Mouse (Mus musculus) embryonic facial prominence, embryonic 11.5 days (tissue): ENCODE measurements around the gene Ppm1a. TPM values are rescaled to one million over a fixed set of nuclear protein-coding genes. Genes with fewer than 3 reads are reported as not detected.

Experiments used
- ATAC-seq: fragments of 200-750 bp; cut with Nextera tagmentation; replicated peaks from 2 replicates; pipeline ENCODE4 v1.8.0; 2017; ENCODE audit warnings: low read depth; ENCODE audit not compliant: insufficient number of reproducible peaks, low FRiP score, low TSS enrichment
- DNase-seq: peaks from one replicate; pipeline ENCODE4 v3.0.0-alpha.2; 2015; ENCODE audit warnings: low spot score
- H3K27ac ChIP-seq: fragments of 300-500 bp; sonication (generic); replicated peaks from 2 replicates; pipeline ENCODE4 v1.5.1; 2014; ENCODE audit warnings: mild to moderate bottlenecking, low read depth, low read length, control low read depth
- H3K27me3 ChIP-seq: fragments of 300-500 bp; sonication (generic); 2 replicates; pipeline ENCODE4 v1.6.1; 2014; ENCODE audit warnings: mild to moderate bottlenecking, low read length, moderate library complexity, mixed read lengths; ENCODE audit not compliant: control insufficient read depth, insufficient read depth
- H3K36me3 ChIP-seq: fragments of 300-500 bp; sonication (generic); replicated peaks from 2 replicates; pipeline ENCODE4 v1.6.1; 2014; ENCODE audit warnings: low read depth, mild to moderate bottlenecking, low read length, moderate library complexity, mixed read lengths; ENCODE audit not compliant: control insufficient read depth, insufficient read depth
- H3K4me1 ChIP-seq: fragments of 300-500 bp; sonication (generic); 2 replicates; pipeline ENCODE4 v1.6.1; 2014; ENCODE audit warnings: low read length, mixed read lengths; ENCODE audit not compliant: control insufficient read depth, insufficient read depth
- H3K4me2 ChIP-seq: fragments of 300-500 bp; sonication (generic); 2 replicates; pipeline ENCODE4 v1.6.1; 2014; ENCODE audit warnings: low read depth, mild to moderate bottlenecking, control low read depth, low read length, moderate library complexity
- H3K4me3 ChIP-seq: fragments of 300-500 bp; sonication (generic); 2 replicates; pipeline ENCODE4 v1.5.1; 2014; ENCODE audit warnings: low read depth, low read length, control low read depth
- H3K9ac ChIP-seq: fragments of 300-500 bp; sonication (generic); replicated peaks from 2 replicates; pipeline ENCODE4 v1.6.1; 2014; ENCODE audit warnings: mild to moderate bottlenecking, control low read depth, low read length
- H3K9me3 ChIP-seq: fragments of 300-500 bp; sonication (generic); replicated peaks from 2 replicates; pipeline ENCODE4 v1.6.1; 2016; ENCODE audit warnings: mild to moderate bottlenecking, low read length, inconsistent platforms, mixed read lengths; ENCODE audit not compliant: control insufficient read depth
- WGBS: fragments of 180-500 bp; shearing (Covaris S2); extraction: QIAGEN DNeasy Blood & Tissue Kit; methylation state at CpG from one replicate; pipeline ENCODE4 v1.1.7; 2014; 5-methylcytosine and 5-hydroxymethylcytosine counted together
- polyA plus RNA-seq: library from polyadenylated mRNA; unstranded; fragments of >200 nt; fragmentation: Nextera tagmentation; extraction: Ambion mirVana; gene quantifications from 2 replicates; pipeline ENCODE4 v1.2.1, GENCODE M21; 2014

The Ppm1a gene
- polyA plus RNA-seq, 1 experiment from 2014 or later: 74.6 TPM

- ATAC-seq (no peak), DNase-seq (no peak)
- Histone ChIP-seq H3K4me2 (peak overlapping the region; percentile 48), H3K9me3 (no peaks in the 10 kb centered on the region), H3K4me3 (peak overlapping the region; percentile 96), H3K9ac (peak overlapping the region; percentile 41; the same call in 1 of the 2 replicates), H3K27me3 (no peaks in the 10 kb centered on the region), H3K4me1 (no peaks in the 10 kb centered on the region), H3K27ac (no peak overlapping the region), H3K36me3 (no peaks in the 10 kb centered on the region)
- WGBS: 48% methylated on average over 1 of the region's 1 CpGs
Measured at GRCm38 (mm10) chr12:72762502-72762901, 5.2 kb downstream of the Ppm1a start.

DNA sequence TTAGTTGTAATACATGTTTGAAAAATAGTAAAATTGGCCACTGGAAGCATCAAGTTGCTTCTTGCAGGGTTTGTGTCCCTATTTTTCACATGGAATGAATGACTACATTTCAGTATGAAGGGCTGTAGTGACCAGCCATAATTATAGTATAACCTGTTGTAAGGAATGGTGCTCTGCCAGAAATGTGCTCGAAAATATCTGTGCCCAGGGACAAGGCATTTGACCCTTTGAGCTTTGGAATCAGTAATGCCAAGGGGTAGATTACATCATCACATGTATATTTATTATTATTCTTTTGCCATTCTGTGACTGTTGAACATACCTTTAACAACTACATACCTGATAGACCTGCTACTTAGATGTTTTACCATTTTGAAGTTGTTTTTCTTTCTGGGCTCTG, 5.9 kb downstream of the Ppm1a start:
- H3K4me2 ChIP-seq: no peak overlapping the region

GRCm38 (mm10) chr12:72767809-72768208, 10.6 kb downstream of the Ppm1a start:
- Histone ChIP-seq H3K4me1 (no peaks in the 10 kb centered on the region), H3K27ac (no peak overlapping the region), H3K9me3 (no peaks in the 10 kb centered on the region), H3K4me3 (no peak overlapping the region), H3K27me3 (no peaks in the 10 kb centered on the region), H3K36me3 (no peaks in the 10 kb centered on the region), H3K4me2 (no peak overlapping the region), H3K9ac (no peak overlapping the region)
- ATAC-seq: no peak
- WGBS: 89% methylated on average over 6 of the region's 6 CpGs
- DNase-seq: no peak

More for the DNA sequence above, 5.9 kb downstream of the Ppm1a start:
- H3K4me1 ChIP-seq: no peaks in the 10 kb centered on the region
- DNase-seq: no peak
- H3K9ac ChIP-seq: no peak overlapping the region
- H3K9me3 ChIP-seq: no peaks in the 10 kb centered on the region
- WGBS: 41% methylated on average over 1 of the region's 1 CpGs
- H3K36me3 ChIP-seq: no peaks in the 10 kb centered on the region
- no peak for ATAC-seq
- H3K27ac ChIP-seq: no peak overlapping the region
- no peak overlapping the region for H3K4me3 ChIP-seq
- H3K27me3 ChIP-seq: no peaks in the 10 kb centered on the region

GRCm38 (mm10) chr12:72768230-72768629, 11.0 kb downstream of the Ppm1a start:
- Histone ChIP-seq H3K4me2 (no peak overlapping the region), H3K27me3 (no peaks in the 10 kb centered on the region), H3K9ac (no peak overlapping the region), H3K9me3 (no peaks in the 10 kb centered on the region), H3K27ac (no peak overlapping the region), H3K4me3 (no peak overlapping the region), H3K36me3 (no peaks in the 10 kb centered on the region), H3K4me1 (no peaks in the 10 kb centered on the region)
- DNase-seq (no peak), ATAC-seq (no peak)
- WGBS: 85% methylated on average over 2 of the region's 2 CpGs

DNA sequence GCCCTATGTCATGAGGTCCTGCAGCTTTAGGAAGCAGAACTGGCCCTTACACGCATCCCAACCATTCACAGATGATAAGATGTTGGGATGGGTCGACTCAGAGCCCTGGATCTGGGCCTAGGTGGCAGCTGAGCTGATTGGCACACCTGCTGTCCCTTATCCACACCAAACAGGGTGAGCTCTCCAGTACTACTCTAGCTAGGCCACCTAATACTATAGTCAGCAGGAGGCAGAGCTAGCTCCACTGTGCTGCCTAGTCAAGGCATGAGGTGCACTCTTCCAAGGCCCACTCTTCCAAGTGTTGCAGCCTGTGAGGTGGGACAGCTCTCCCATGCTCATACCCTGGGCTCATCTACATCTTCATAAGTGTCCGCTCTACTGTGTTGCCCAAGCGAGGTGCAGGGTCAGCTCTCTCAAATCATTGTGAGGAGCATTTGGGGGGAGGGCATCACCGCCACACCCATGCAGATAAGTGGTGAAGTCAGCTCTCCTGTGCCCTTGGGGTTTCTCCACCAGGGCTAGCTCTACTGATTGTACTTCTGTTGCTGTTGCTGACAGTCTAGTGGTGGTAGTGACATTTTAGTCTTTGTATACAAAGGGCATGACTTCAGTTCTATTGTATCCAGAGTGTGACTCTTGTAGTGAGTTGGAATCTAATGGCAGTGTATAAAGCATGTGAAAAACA, 12.4 kb downstream of the Ppm1a start:
- no peaks in the 10 kb centered on the region for H3K27me3 ChIP-seq
- no peaks in the 10 kb centered on the region for H3K9me3 ChIP-seq
- no peak overlapping the region for H3K9ac ChIP-seq
- H3K27ac ChIP-seq: no peak overlapping the region
- no peaks in the 10 kb centered on the region for H3K36me3 ChIP-seq
- no peak overlapping the region for H3K4me2 ChIP-seq
- DNase-seq (no peak), ATAC-seq (no peak)
- H3K4me3 ChIP-seq: no peak overlapping the region
- H3K4me1 ChIP-seq: no peaks in the 10 kb centered on the region
- 90% methylated on average over 5 of the region's 5 CpGs for WGBS

DNA sequence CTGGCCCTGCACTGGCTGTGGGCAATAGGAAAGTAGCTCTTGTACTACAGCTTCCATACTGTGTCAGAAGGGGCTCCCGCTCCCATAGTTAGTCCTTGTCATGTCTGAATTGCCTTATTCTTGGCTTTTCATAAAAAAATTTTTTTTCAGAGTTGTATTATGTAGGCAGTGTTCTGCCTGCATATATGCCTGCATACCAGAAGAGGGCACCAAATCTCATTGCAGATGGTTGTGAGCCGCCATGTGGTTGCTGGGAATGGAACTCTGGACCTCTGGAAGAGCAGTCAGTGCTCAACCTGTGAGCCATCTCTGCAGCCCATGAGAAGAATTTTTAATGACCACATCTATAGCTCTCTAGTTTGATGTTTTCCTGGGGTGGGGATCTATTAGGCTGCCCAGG, 13.9 kb downstream of the Ppm1a start:
- Histone ChIP-seq H3K9ac (no peak overlapping the region), H3K9me3 (no peaks in the 10 kb centered on the region), H3K27ac (no peak overlapping the region), H3K36me3 (no peaks in the 10 kb centered on the region), H3K4me2 (no peak overlapping the region), H3K4me3 (no peak overlapping the region), H3K4me1 (no peaks in the 10 kb centered on the region), H3K27me3 (no peaks in the 10 kb centered on the region)
- ATAC-seq: no peak
- DNase-seq: no peak
- 90% methylated on average over 2 of the region's 2 CpGs for WGBS

DNA sequence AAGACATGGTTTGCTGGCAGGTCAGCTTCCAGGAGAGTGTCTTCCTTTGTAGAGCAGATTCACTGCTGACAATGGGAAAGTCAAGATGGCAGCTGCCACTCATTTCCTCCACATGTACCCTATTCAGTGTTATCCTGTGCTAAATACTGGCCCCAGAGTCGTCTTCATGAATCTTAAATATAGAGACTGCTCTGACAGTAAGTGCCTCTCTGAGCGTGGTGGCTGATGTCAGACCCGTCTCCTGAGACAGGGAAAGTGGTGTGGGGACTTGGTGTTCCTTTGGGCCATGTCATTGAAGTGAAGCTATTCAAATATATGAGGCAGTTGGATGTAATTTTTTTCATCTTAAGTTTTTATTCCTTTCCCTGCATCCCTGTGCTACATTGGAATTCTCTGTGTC, 14.5 kb downstream of the Ppm1a start:
- H3K4me3 ChIP-seq: no peak overlapping the region
- no peak overlapping the region for H3K9ac ChIP-seq
- no peaks in the 10 kb centered on the region for H3K4me1 ChIP-seq
- no peaks in the 10 kb centered on the region for H3K27me3 ChIP-seq
- H3K36me3 ChIP-seq: no peaks in the 10 kb centered on the region
- no peak for DNase-seq
- WGBS: 96% methylated on average over 3 of the region's 3 CpGs
- no peak for ATAC-seq
- H3K27ac ChIP-seq: no peak overlapping the region
- no peaks in the 10 kb centered on the region for H3K9me3 ChIP-seq
- H3K4me2 ChIP-seq: no peak overlapping the region

- Histone ChIP-seq H3K27ac (no peak overlapping the region), H3K27me3 (no peaks in the 10 kb centered on the region), H3K9ac (no peak overlapping the region), H3K4me1 (no peaks in the 10 kb centered on the region), H3K36me3 (no peaks in the 10 kb centered on the region), H3K9me3 (no peaks in the 10 kb centered on the region), H3K4me3 (no peak overlapping the region), H3K4me2 (no peak overlapping the region)
- no peak for ATAC-seq
- DNase-seq: no peak
- 73% methylated on average over 7 of the region's 7 CpGs for WGBS
Measured at GRCm38 (mm10) chr12:72773921-72774320, 16.7 kb downstream of the Ppm1a start.
